Mouse (Mus musculus) E14TG2a.4 (cell line): ENCODE results near the gene Eng.

Experiments
- H3K27me3 ChIP-seq: 2 replicates; pipeline ENCODE4 v1.6.1; 2014; ENCODE audit warnings: low read length, control low read depth; ENCODE audit not compliant: insufficient read depth
- H3K36me3 ChIP-seq: 2 replicates; pipeline ENCODE4 v1.6.1; 2014; ENCODE audit warnings: low read length, control low read depth; ENCODE audit not compliant: insufficient read depth
- H3K4me1 ChIP-seq: replicated peaks from 2 replicates; pipeline ENCODE4 v1.6.1; 2014; ENCODE audit warnings: low read depth, low read length, control low read depth
- H3K4me3 ChIP-seq: replicated peaks from 2 replicates; pipeline ENCODE4 v1.5.1; 2014; ENCODE audit warnings: mild to moderate bottlenecking, low read length
- H3K9me3 ChIP-seq: 2 replicates; pipeline ENCODE4 v1.6.1; 2014; ENCODE audit warnings: low read length, control low read depth
- CTCF ChIP-seq: conservative IDR thresholded peaks from 2 replicates; pipeline ENCODE4 v1.5.1; 2014; ENCODE audit warnings: low read length
- NANOG ChIP-seq: IDR thresholded peaks from 2 replicates; pipeline ENCODE4 v1.6.1; 2014; ENCODE audit warnings: borderline replicate concordance, low read length, mixed read lengths
- POU5F1 ChIP-seq: IDR thresholded peaks from 2 replicates; pipeline ENCODE4 v1.6.1; 2014; ENCODE audit warnings: low read length, borderline replicate concordance

Eng gene

GRCm38 (mm10) chr2:32700966-32701743, 54.8 kb downstream of the Eng start:
- Histone ChIP-seq H3K4me3 (peak overlapping the region; percentile 49), H3K4me1 (peaks cover 65% of the 10 kb centered on the region), H3K9me3 (no peaks in the 10 kb centered on the region), H3K27me3 (no peaks in the 10 kb centered on the region), H3K36me3 (peaks cover 50% of the 10 kb centered on the region)
- TF ChIP-seq CTCF (no peak), POU5F1 (no peak), NANOG (no peak)

DNA sequence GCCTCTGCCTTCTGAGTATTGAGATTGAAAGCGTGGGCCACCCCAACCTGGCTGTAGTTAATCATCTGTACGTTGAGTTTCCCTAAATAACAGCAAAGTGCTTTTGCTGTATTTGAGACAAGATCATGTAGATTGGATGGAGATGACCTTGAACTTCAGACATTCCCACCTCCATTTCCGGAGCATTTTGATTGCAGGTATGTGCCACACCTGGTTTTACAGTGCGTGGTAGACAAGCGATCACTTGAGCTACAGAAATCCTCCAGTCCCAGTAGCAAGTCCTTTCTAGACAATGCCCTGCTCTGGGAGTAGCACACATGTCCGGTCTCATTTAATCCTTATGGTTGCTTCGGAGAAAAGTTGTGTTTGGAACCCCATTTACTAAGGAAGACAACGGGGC, 56.7 kb downstream of the Eng start:
- TF ChIP-seq NANOG (no peak), POU5F1 (no peak), CTCF (no peak)
- H3K4me1 ChIP-seq, result peaks cover 83% of the 10 kb centered on the region
- H3K9me3 ChIP-seq, result no peaks in the 10 kb centered on the region
- H3K36me3 ChIP-seq, result peaks cover 69% of the 10 kb centered on the region
- H3K27me3 ChIP-seq, result no peaks in the 10 kb centered on the region
- peak overlapping the region; percentile 45; the same call in 1 of the 2 replicates for H3K4me3 ChIP-seq

DNA sequence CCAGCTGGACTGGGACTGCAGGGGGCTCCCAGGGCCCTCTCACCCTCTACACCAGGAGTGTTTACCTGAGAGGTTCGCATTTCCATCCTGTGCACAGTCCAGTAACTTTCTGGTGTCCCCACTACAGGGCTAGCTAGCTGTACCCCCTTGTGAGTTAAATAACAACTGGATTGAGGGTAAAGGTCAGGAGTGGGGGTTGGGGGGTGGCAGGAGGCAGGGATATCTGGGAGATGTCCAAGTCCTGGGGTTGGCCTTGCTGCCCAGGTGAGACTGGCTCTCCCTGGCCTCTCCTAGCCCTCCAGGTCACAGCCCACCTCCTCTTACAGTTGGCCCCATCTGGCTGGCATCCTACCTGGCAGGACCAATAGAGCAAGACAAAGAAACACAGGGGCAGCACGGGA, 57.6 kb downstream of the Eng start, which contains the start of gene Fpgs:
Fpgs (minus strand) TSS at position 125 of the 401 bp plus-strand sequence.
- no peaks in the 10 kb centered on the region for H3K27me3 ChIP-seq
- no peaks in the 10 kb centered on the region for H3K9me3 ChIP-seq
- H3K36me3 ChIP-seq, result peaks cover 79% of the 10 kb centered on the region
- peak within 1 kb of the TSS; percentile 45; the same call in 1 of the 2 replicates for H3K4me3 ChIP-seq
- TF ChIP-seq CTCF (no peak), NANOG (no peak), POU5F1 (no peak)
- H3K4me1 ChIP-seq, result peaks cover 93% of the 10 kb centered on the region

DNA sequence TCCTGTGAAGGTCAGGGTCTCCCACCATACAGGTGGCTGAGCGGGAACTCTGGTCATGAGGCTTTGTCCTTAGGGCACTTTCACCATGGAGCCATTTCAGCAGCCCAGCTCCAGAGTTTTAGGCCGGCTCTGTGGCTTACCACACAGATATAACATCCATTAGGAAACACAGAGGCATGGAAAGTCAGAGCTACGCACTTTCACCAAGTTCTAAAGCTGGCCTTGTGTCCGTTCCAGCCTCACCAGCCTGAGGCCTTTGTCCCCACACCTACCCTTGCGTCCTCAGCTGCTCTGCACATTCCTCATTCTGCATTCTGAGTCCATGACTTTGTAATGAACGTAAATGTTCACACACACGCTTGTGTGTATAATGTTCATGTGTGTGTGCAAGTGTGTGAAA, 58.6 kb downstream of the Eng start:
- Histone ChIP-seq H3K4me1 (peaks cover 98% of the 10 kb centered on the region), H3K9me3 (no peaks in the 10 kb centered on the region), H3K4me3 (no peak overlapping the region), H3K27me3 (no peaks in the 10 kb centered on the region), H3K36me3 (peaks cover 88% of the 10 kb centered on the region)
- TF ChIP-seq POU5F1, result no peak
- TF ChIP-seq CTCF, result no peak
- TF ChIP-seq NANOG, result no peak

DNA sequence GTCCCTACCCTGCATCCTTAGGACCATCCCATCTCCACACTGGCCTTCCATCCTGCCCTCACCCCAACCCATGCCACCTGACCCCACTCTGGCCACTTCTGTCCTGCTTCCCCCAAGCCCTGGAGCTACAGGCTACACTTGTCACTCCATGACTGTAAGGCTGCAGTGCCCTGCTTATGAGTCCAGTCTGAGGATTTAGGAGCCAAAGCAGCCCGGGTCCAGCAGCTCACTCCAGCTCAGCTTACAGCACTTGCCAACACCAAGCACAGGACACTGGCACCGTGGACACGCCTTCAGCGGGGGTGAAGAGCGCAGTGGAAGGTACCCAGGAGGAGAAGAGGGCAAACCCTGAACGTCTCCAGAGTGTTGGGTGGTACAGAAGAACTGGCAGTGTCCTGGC, 60.6 kb downstream of the Eng start:
- TF ChIP-seq POU5F1, result no peak
- no peak for TF ChIP-seq CTCF
- no peak for TF ChIP-seq NANOG
- H3K4me3 ChIP-seq, result no peak overlapping the region
- no peaks in the 10 kb centered on the region for H3K9me3 ChIP-seq
- peaks cover 98% of the 10 kb centered on the region for H3K36me3 ChIP-seq
- H3K4me1 ChIP-seq, result peaks cover 96% of the 10 kb centered on the region
- H3K27me3 ChIP-seq, result no peaks in the 10 kb centered on the region

- Histone ChIP-seq H3K27me3 (no peaks in the 10 kb centered on the region), H3K36me3 (peaks cover 82% of the 10 kb centered on the region), H3K4me1 (peaks cover 80% of the 10 kb centered on the region), H3K4me3 (no peak overlapping the region), H3K9me3 (no peaks in the 10 kb centered on the region)
- TF ChIP-seq NANOG (no peak), CTCF (peak; percentile 94)
Measured at GRCm38 (mm10) chr2:32708643-32709042, 62.2 kb downstream of the Eng start.

DNA sequence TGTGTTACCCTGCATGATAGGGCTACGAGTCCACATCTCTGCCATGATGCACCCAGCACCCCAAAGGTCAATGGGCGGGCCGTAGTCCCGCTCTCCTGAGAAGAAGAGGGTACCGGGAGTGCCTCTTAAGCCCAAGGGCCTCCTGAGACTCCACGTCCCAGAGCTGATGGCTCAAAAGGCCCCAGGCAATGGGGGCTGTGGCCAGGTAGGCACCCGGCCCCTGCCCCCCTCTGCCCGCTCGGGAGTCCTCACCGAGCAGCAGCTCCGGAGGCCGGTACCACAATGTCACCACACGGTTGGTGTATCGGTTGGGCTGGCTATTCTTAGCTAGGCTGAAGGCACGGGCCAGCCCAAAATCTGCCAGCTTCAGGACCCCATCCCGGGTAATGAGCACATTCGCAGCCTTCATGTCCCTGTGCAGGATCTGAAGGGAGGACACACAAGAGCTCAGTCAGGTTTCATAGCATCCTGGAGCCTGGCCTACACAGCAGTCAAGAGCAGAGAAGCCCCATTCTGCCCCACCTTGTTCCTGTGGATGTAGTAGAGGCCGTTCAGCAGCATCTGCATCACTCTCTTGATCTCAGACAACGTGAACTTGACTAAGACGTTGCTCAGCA, 63.2 kb downstream of the Eng start:
- no peak for TF ChIP-seq NANOG
- no peak for TF ChIP-seq CTCF
- TF ChIP-seq POU5F1, result no peak
- Histone ChIP-seq H3K36me3 (peaks cover 72% of the 10 kb centered on the region), H3K4me3 (peak overlapping the region; percentile 39), H3K9me3 (no peaks in the 10 kb centered on the region), H3K27me3 (no peaks in the 10 kb centered on the region), H3K4me1 (peaks cover 80% of the 10 kb centered on the region)

DNA sequence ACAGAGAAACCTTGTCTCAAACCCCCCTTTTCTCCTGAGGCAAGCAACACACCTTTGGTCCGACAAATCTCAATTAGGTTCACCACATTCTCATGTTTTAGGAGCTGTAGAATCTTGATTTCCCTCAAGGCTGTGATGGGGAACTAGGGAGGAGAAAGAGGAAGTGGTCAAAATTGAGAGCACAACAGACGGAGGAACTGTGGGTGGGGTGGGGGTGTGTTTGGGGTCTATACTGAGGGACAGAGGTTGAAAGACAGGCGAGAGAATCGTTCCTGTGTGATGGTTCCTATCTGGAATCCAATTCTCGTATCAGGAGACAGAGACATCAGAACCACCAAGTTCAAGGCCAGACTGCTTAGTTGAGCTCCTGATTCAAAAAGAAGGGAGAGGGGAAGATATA, 64.0 kb downstream of the Eng start:
- Histone ChIP-seq H3K4me1 (peaks cover 80% of the 10 kb centered on the region), H3K9me3 (no peaks in the 10 kb centered on the region), H3K4me3 (peak overlapping the region; percentile 39), H3K36me3 (peaks cover 64% of the 10 kb centered on the region), H3K27me3 (no peaks in the 10 kb centered on the region)
- no peak for TF ChIP-seq NANOG
- TF ChIP-seq CTCF, result no peak
- no peak for TF ChIP-seq POU5F1
